Mouse (Mus musculus): ENCODE data around the gene Igf2r.
A peak's percentile ranks its signal among the peaks of the same experiment; 100 is the strongest.

Gene Igf2r

DNA sequence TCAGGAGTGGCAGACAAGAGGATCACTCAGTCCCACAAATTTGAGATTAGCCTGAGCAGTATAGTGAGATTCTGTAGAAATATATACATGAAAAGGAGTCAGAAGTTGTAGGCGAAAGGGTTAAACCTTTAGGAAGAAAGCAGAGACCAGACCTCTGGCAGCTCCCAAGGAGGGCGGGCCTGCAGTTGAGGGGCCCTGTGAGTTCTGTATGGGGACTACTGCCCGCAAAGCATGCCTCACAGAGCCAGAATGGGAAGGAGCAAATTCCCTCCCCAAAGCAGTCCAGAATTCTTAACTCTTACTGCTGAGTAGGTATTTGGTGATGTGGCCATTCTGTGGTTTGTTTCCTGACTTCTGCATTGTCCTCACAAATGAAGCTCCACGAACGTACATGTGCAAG lies 11.6 kb upstream of the Igf2r start:
- DNase-seq: no peak

DNA sequence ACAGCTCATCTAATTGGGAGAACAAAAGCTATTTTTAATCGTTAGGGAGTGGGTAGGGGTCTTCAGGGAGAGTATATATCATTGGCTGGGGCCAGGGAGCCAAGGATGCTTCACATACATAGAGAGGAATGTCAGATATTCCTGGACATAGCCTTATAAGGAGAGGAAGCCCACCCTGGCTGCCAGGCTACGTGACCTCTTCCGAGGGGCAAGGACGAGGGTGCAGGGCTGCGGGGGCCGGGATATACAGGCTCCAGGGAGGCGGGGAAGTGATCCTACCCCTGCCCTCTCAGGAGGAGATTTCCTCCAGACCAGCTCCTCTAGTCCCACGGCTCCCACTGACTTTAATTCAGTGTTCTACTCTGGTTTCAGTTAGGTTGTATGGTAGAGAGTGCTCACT lies 10.7 kb upstream of the Igf2r start:
- DNase-seq: no peak

DNA sequence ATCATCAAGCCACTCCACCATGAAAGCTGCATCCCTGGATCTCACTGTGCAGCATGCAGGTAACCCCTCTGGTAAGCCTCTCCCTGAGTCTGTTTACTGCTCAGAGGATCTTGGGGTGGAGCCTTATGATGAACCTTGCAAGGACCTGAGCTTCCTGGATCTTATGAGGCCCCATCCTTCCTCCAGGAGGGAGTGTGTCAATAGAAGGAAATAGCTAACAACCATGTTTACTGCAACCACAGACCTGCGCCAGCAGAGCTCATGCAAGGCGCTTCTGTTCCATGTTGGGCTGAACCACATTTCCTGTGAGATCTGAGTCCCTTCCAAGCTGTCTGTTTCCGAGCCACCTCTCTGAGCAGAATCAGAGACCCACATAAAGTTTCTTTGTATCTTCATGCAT lies 10.0 kb upstream of the Igf2r start:
- peak in 1 of 2 experiments; percentile 40 for DNase-seq

DNA sequence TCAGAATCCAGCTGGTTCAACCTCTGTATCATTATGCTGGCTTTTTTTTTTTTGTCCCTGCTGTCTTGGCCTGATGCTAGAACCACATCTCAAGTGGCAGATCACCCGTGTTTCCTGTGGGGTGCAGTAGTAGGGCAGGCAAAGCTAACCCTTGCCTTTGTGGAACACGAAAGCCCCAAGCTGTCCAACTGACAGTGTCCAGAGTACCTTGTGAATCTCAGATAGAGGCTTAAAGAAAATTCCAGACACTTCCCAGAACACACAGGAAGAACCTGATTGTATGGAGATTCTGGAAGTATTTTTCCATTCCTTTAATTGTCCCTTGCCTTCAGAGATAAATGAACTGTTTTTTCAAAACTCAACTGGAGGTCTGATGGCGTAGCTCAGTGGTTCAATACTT lies 4.5 kb upstream of the Igf2r start:
- no peak for DNase-seq

DNA sequence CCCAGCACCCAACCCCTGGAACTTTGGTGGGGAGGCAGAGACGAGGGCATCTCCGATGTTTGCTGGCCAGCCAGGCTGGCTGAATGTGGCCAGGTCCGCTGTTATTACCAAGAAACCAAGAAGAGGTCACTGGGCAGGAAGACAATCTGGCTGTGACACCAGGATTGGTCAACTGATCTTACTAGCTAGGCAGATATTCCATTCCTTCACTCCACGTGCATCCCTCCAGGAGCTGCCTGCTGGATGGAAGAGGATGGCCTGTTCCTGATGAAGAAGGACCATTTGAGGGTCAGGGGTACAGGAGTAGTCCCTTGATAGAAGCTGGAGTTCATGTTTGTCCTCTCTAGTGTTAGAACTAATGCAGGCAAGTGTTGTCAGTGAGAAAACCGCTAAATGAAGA lies 1.0 kb upstream of the Igf2r start:
- no peak for DNase-seq

DNA sequence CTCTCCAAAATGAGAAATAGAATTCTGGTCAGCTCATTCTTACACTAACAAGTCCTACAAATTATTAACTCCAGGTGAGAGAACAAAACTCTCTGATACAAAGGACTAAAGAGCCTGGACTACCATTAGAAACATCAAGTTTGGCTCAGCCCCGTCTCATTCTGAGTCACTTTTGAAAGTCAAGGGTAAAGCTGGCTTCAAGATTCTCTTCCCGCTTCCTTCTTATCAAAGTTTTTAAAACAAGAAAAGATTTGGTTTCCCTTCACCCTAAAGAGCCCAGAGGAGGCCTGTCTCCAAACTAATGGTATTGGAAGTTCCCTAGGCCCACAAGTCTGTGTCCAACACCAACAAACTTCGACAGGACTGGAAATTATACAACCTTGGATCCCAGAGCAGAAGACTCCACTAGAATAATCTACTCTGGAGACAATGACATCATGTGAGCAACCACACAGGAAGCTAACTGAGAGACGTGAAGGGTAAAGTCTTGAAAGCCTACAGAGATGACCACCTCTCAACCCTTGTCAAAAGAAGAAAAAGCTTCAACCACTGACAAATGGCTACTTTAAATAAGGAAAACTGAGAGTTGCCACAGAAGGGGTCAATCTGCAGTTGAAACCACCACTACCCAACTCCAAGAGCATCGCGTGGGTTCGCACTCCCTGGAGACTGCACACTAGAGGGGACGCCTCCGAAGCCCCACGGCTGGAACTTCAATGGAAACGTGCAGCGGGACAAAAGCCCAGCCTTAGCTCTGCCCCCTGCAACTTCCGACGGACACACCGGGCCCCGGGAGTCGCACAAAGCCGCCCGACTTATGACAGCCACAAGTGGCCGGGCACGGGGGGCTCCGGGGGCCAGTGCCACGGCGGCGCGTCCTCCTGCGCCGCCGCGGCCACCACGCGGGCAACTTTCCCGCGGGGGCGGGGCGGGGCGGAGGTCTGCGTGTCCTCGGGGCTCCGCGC lies 767 bp downstream of the Igf2r start:
- no peak for DNase-seq

DNA sequence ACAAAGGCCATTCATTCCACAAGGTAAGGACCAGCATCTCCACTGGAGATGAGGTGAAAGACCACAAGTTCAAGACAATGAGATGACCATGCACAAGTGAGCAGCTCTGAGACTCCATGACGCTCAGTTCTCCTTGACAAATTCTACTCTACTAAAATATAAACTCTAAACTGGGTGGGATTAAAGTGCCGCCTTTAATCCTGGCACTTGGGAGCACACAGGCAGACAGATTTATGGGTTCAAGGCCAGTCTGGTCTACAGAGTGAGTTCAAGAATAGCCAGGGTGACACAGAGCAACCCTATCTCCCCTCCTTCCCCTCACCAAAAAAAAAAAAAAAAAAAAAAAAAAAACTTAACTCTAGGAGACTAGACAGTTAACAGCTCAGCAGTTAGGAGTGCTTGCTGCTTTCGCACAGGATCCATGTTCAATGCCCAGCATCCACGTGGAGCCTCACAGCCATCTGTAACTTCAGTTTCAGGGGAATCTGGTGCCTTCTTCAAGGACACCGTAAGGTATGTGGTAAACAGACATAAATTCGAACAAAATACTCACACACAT lies 2.1 kb downstream of the Igf2r start:
- DNase-seq: no peak

DNA sequence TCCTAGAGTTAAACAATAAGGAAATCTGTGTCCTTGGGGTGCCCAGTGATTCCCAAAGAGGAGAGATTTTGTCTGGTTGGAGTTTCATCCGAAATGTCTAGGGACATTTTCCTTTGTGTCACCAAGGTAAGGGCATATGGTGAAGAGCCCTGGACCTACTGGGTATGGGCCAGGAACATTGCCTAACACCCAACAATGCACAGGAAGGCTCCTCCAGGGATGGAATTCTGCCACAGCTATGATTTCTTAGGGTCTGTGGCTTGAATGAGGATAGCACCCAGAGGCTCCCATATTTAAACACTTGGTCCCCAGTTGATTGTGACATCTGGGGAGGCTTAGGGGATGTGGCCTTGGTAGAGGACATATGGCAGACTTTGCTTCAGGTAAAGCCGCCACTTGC lies 6.1 kb downstream of the Igf2r start:
- DNase-seq: no peak

DNA sequence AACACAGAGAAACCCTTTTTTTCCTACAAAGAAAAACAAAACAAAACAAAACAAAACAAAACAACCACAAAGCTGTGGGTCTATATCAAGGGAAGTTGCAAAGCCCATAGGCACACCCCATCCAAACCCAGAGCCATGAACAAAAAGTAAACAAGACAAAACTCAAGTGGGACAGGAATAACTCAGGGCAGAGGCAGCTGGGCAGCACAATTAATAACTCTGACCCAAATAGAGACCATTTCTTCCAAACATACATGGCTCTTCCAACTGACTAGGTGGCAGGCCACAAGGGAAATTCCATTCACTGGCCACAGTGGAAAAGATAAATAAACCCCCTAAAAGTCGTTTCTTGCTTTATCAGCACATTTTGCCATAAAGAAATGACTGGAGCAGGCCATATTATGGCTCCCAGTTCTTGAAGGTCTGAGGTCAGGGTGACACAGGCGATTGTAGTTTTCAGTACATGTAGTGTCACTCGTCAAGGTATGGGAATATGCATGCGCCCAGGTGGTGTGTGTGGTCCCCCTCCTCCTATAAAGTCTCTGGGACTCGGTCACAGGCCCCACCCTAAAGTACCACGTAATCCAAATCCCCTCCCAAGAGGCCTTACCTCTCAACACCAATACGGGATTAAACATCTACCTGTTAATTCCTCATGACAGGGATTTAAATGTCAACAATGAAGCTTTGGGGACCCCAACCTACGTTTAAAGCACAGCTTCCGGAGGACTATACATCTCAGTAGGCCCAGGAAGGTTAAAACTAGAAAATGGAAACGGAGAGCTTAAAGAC lies 8.9 kb downstream of the Igf2r start:
- no peak for DNase-seq

DNA sequence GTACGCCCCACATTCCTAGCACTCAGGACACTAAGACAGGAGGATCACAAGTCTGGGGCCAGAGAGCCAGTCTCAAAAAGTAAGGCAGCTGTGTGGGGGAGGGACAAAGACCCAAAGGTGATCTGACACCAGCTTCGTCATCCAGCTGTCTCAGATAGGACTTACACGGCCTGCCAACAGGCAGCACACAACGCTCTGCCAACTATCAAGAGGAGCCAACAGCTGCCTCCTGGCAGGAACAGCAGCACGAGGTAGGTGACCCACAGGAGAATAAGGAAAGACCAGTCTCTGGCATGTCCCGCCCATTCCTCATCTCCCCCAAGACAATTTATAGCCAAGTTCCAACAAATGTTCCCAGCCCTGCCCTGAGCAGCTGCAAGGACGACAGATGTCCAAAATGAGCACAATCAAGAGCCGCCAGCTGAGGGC lies 9.8 kb downstream of the Igf2r start:
- peak in 1 of 2 experiments; percentile 38 for DNase-seq

DNA sequence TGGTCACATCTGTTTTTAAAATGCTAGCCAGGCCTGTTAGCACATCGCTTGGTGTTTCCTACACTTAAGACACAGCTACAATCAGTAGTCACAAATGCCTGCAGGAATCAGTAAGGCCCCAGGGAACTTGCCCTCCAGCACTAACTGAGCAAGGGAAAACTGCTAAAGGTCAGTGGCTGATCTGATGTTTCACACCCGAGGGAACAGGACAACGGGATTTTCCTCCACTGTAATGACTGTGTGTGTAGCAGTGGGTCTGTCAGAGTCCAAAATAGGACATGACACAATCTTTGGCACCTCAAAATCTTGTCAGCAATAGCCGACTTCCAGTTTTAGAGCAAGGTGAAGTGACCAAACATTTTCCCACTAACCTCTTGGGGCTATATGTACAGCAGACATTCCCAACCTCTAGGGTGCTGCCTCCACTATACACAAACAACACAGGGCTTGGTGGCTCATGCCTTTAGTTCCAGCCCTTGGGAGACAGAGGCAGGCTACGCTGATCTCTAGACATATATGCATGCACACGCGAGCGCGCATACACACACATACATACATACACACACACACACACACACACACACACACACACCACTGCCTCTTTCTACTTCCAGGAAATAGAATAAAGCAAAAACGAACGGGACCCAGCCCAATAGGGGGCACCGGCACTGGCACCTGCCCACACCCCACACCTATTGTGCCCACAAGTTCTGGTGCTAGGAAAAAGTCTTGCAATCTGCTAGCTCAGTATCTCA lies 10.6 kb downstream of the Igf2r start:
- DNase-seq: no peak

DNA sequence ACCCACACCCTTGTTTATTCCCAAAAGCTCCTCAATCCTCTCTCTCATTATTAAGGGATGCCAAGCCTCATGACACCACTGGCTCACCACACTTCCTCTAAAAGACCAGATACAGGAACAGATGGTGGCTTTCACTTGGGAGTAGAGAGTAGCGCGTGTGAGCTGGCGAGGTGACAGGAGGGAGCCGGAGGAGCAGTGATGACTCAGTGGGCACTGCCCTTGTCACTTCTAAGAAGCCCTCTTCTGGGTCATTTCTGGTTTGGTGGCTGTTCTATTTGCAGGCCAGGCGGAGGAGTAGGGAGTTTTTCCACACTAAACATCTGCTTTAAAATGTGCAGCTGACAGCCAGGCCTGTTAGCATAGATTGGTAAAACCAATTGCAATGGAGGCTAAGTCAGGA lies 11.5 kb downstream of the Igf2r start:
- DNase-seq: peak; percentile 56 to 65

DNA sequence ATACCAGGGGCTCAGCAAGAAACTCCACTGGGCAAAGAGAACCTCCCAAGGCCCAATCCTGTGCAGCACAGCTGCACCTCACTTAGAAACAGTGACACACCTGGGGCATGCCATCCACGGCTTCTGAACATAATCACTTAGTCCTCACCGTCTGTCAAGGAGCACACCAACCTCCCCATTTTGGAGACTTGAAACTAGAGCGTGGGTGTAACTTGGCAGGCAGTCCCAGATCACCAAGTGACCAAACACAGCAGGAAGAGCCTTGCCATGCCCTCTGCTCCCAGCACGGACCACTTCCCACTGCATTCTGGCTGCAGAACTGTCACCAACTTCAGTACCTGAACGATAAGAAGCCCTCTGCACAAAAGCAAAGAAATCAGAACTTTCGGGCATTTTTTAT lies 12.3 kb downstream of the Igf2r start:
- no peak for DNase-seq

DNA sequence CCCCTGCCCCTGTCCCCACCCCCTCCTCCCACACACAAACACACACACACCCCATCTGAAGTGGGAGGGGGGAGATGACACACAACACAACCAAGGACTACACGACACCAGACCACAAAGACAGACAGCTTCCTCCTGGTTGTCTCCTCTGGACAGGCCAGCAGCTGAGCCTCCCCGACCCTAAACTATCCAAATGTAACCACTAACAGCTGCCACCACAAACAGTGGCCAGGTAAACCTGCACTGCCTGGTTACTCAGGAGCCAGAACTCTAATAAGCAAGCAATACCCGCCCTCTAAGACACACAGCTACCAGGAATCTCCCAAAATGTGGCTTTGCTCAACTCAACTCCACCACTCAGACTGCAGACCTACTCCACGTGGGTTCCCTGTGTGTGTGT lies 13.5 kb downstream of the Igf2r start:
- DNase-seq: no peak

DNA sequence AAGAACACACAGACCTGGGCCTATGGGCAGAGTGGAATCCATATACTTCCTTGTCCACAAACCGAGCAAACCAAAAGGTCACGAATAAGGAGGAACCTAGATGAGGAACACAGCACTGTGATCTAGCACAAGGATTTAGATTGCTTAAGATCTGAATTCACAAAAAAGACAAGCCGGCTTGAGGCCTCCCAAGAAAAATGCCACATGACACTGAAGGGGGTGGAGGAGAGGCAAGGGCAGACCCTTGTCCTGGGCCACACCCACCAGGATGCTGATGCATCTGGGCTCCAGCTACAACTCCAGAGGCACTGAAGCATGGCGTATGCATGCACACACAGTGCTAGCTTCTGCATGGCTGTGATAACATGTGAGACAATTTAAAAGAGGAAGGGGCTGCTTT lies 14.3 kb downstream of the Igf2r start:
- DNase-seq: peak in 1 of 2 experiments; percentile 29

DNA sequence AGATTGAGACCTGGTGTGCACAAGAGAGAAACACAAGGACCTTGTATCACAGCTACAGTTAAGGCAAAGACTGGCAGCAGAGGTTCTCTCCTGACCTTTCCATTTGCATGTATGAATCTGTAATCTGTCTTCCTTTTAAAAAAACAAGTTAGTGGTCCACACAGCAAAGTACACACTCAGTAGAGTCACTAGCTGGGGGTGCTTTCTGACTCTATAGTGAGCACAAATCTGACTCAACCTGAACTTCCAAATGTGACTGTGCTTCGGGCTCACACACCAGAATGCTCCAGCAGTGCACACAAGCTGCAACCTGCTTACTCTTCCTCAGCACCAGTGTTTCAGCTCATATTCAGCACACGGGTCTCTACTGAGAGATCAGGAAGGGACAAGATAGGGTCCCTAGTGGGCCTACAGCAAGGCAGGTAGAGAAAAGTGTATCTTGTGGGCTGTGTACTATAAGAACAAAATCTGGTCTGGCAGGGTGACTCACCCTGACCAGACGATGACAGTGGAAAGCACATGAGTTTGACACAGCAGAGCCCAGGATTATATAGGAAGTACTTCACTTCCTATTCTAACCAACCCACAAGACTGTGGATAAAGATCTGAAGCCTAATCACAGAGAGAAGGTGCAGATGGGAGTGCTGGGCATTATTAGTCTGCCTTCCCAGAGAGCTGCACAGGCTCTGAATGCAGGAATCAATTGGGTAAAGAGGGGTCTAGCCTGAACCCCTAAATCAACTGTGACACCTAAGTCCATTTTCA lies 15.0 kb downstream of the Igf2r start:
- no peak for DNase-seq

DNA sequence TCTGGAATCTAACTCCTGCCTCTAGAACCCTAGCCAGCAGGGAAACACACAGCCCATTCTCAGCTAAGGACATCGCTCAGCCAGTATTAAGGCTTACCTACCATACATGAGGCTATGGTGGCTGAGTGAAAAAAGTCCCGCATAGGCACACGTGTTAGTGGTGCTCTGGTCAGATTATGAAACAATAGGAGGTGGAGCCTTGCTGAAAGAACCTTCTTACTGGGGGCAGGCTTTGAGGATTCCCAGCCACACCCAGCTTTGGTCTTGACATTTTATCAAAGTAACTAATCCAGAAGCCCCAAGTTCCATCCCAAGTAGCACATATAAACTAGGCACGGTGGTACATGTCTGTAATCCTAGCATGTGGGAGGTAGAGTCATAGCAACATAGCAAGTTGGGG lies 16.4 kb downstream of the Igf2r start:
- DNase-seq: no peak

DNA sequence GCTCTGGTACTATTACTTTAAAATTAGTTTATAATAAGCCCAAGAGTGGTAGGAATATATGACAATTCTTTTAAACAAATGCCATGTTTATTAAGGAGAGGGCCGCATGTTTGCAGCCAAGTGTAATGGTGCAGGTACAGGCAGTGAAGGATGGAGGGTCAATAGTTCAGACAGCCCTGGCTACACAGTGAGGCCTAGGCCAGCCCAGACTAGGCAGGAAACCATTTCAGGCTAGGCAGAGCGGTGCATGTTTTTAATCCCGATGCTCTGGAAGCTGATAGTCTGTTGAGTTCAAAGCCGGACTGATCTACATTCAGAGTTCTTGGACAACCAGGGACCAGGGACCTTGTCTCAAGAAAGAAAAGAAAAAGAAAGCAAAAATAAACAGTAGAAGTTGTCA lies 17.8 kb downstream of the Igf2r start:
- no peak for DNase-seq

DNA sequence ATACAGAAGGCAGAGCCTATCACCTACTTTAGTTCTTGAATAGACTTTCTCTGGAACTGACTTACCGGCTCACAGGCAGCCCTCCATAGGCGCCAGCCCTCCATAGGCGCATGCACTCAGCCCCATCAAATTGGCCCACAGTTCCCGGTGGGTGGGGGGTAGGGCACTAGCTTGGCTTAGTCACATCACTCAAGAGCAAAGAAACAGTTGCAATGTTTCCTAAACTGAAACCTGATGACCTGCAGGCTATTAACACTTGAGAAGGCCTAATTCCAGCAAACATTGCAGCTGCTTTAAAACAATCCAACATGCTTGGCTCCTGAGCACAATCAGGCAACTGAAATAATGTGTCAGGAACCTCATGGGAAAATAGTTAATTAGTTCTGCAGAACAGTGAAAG lies 18.2 kb downstream of the Igf2r start:
- peak; percentile 56 to 71 for DNase-seq

DNA sequence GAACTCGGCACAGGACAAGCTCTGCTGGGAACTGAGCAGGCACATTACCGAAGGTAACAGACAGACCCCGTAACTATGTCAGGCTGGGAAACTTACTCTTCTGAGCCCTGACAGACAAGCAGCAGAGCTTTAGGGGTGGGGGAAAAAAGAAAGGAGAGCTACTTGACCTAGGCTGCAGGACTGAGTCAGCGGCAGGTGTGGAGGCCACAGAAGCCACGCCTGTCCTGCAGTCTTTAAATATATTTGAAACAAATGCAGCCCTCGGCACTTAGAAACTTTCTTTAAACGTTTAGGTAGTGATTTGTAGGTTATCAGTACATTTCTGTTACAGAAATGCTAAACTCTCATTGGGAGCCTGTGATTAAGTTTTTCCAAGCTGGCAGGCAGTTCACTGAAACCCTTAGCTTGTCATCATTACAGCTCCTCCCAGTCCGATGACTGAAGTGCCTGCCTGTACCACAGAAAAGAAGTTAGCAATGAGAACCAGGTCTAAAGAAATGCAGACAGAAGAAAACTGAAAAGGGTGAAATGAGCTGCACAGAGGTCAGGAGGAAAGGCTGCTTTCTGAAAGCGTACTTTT lies 18.8 kb downstream of the Igf2r start:
- no peak for DNase-seq
